Mouse (Mus musculus) gastrocnemius, postnatal 10 days (tissue): ENCODE data around the gene Gm11099. TPM values are rescaled to one million over a fixed set of nuclear protein-coding genes. Genes with fewer than 3 reads are reported as not detected.

Experiments used
- DNase-seq: peaks from one replicate; pipeline ENCODE4 v3.0.0; 2021; ENCODE audit warnings: mixed read lengths
- long read RNA-seq, 2 experiments: library from polyadenylated mRNA; stranded (forward); transcript quantifications; one replicate each; pipeline ENCODE4 v2.0.0; 2021
- total RNA-seq, 2 experiments: library from RNA; stranded (reverse); gene quantifications; 2 replicates each; pipeline ENCODE4 v1.2.3; 2021

Gene Gm11099
- not detected for total RNA-seq
- long read RNA-seq, experiment 1 = 0 reads
- long read RNA-seq, experiment 2 = 0 reads

- DNase-seq = no peak
Measured at GRCm38 (mm10) chr2:58859134-58859533, at the start of gene Gm11099. Gene Gm11099, plus strand, starts transcription at chr2:58859434.

DNA sequence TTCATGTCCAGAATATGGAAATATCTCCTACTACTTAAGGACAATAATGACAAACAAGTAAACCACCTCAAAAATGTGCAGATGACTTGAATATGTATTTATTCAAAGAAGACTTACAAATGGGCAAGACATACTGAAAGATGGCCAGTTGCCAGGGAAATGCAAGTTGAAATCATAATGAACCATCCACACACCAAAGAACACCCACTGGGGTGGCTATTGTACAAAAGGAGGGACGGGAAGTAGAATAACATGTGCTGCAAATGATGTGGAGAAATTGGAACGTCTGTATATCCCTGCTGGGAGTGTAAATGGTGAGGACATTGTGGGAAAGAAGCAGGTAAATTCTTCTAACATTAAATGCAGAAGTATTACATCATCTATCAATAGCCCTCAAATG is 46.3 kb upstream of the Gm11099 start:
- DNase-seq = no peak

DNA sequence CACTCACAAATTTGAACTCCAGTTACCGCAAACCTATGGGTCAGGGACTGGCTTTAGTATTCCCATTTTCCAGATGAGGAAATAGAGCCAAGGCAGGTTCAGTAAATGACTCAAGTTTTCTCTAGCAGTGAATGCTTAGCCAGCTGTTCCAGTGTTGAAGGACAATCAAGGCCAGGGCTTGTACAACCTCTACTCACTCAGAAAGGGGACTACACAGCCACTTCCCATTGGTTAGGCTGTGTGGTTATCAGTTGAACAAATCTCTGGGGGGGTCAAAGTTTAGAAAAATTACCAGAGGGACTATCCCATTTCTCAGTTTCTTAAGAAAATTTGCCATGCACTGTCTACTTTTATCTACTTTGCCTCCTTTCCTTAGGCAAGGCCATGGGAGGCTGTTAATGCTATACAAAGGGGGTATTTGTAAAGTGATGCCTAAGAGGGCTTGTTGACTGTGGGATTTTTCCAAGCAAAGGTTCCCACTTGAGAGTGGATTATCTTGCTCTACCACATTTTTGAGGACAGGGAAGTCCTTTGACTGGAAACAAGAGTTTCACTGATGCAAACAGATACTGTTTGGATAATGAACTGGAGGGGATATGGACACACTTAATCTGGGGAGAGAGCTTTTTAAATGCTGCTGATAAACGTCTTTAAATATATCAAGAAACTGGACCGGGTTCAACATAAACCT is 30.2 kb upstream of the Gm11099 start:
- DNase-seq = no peak

GRCm38 (mm10) chr2:58829981-58830742 is 29.1 kb upstream of the Gm11099 start:
- DNase-seq = no peak

GRCm38 (mm10) chr2:58832253-58832980 is 26.8 kb upstream of the Gm11099 start:
- DNase-seq = no peak

DNA sequence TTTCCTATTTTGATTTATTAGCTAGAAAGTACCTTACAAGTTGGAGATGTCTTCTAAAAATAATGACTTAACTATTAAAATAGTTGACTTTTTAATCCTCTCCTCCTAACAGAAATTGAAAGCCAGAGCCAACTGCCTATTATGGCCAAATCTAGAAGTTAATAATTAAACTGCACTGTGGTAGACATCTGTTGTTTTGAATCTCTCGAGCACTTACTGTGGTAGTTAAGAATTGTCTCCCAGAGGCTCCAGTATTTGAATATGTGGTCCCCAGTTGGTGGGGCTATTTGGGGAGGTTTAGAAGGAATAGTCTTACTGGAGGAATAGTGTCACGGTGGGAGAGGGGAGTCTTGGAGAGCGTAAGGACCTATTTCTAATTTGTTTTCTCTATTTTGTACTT is 18.2 kb upstream of the Gm11099 start:
- no peak for DNase-seq

- DNase-seq = no peak
Measured at GRCm38 (mm10) chr2:58842443-58842842, 16.8 kb upstream of the Gm11099 start.

GRCm38 (mm10) chr2:58844499-58844898 is 14.7 kb upstream of the Gm11099 start:
- DNase-seq = no peak

GRCm38 (mm10) chr2:58879876-58880275 is 20.6 kb downstream of the Gm11099 start:
- no peak for DNase-seq

GRCm38 (mm10) chr2:58905057-58905456 is 45.8 kb downstream of the Gm11099 start:
- DNase-seq = no peak

- no peak for DNase-seq
Measured at GRCm38 (mm10) chr2:58906814-58907516, 47.7 kb downstream of the Gm11099 start.

- DNase-seq = no peak
Measured at GRCm38 (mm10) chr2:58912339-58912738, 53.1 kb downstream of the Gm11099 start.

- no peak for DNase-seq
Measured at GRCm38 (mm10) chr2:58918351-58918750, 59.1 kb downstream of the Gm11099 start.

- DNase-seq = no peak
Measured at GRCm38 (mm10) chr2:58925551-58925950, 66.3 kb downstream of the Gm11099 start.

DNA sequence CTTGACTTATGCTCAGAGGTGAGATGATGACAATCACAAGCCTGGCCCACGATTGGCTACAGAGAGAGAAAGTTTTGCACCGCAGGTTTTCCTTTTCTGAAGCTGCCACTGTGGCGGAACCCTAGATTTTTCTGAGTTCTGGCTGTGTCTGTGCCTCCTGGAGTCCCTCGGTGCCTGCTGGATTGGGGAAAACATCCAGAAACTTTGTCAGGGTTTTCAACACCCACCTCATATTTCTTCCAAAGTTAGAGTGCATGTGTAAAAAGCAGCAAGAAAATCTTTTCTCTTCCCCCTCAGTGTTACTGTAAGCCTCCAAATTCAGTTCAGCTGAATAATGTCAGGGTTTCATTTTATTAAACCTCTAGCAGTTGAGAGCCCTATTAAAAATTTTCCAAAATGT is 82.1 kb downstream of the Gm11099 start:
- DNase-seq = no peak

- no peak for DNase-seq
Measured at GRCm38 (mm10) chr2:58948796-58949195, 89.6 kb downstream of the Gm11099 start.

GRCm38 (mm10) chr2:58952101-58952500 is 92.9 kb downstream of the Gm11099 start:
- DNase-seq = no peak

GRCm38 (mm10) chr2:58956351-58956750 is 97.1 kb downstream of the Gm11099 start:
- DNase-seq = no peak

- no peak for DNase-seq
Measured at GRCm38 (mm10) chr2:58956770-58957300, 97.6 kb downstream of the Gm11099 start.
